Mouse (Mus musculus) myocyte (in vitro differentiated cells): Measurements from ENCODE around the gene Dgke. TPM values are rescaled to one million over a fixed set of nuclear protein-coding genes. Genes with fewer than 3 reads are reported as not detected.

Experiments
- H3K27me3 ChIP-seq: one replicate; pipeline ENCODE4 v1.6.1; 2011; ENCODE audit not compliant: control insufficient read depth, insufficient read depth, insufficient read length
- H3K36me3 ChIP-seq: one replicate; pipeline ENCODE4 v1.6.1; 2011; ENCODE audit not compliant: control insufficient read depth, insufficient read depth
- H3K4me2 ChIP-seq: one replicate; pipeline ENCODE4 v1.6.1; 2011; ENCODE audit warnings: low read depth, control low read depth
- H3K4me3 ChIP-seq: one replicate; pipeline ENCODE4 v1.5.1; 2011; ENCODE audit warnings: mild to moderate bottlenecking, control low read depth, moderate library complexity
- H3K79me2 ChIP-seq: one replicate; pipeline ENCODE4 v1.6.1; 2011; ENCODE audit not compliant: control insufficient read depth, insufficient read depth
- H3ac ChIP-seq: one replicate; pipeline ENCODE4 v1.6.1; 2011; ENCODE audit not compliant: control insufficient read depth, insufficient read length
- CEBPB ChIP-seq: IDR thresholded peaks from 2 replicates; pipeline ENCODE4 v1.6.1; 2011; ENCODE audit warnings: mild to moderate bottlenecking, moderate library complexity; ENCODE audit not compliant: poor library complexity, insufficient read depth, severe bottlenecking
- E2F4 ChIP-seq: IDR thresholded peaks from one replicate; pipeline ENCODE4 v1.6.1; 2011; ENCODE audit warnings: mild to moderate bottlenecking, control low read depth, moderate library complexity; ENCODE audit not compliant: insufficient read depth
- MAX ChIP-seq: IDR thresholded peaks from one replicate; pipeline ENCODE4 v1.6.1; 2011; ENCODE audit warnings: low read depth, mild to moderate bottlenecking, control low read depth
- MYOD1 ChIP-seq, 3 experiments: IDR thresholded peaks; one replicate each; pipeline ENCODE4 v1.6.1; 2011; ENCODE audit warnings: control low read depth in 2 of 3, low read depth in 2 of 3, mild to moderate bottlenecking in 2 of 3, moderate library complexity in 1 of 3; ENCODE audit not compliant: insufficient read length in 2 of 3, control insufficient read depth in 1 of 3
- MYOG ChIP-seq, 3 experiments: IDR thresholded peaks; one replicate each; pipeline ENCODE4 v1.6.1; 2011; ENCODE audit warnings: control low read depth in 2 of 3, low read depth in 2 of 3, mild to moderate bottlenecking in 2 of 3; ENCODE audit not compliant: insufficient read length in 2 of 3, control insufficient read depth in 1 of 3, insufficient read depth in 1 of 3
- POLR2A ChIP-seq: IDR thresholded peaks from one replicate; pipeline ENCODE4 v1.6.1; 2011; ENCODE audit warnings: low read depth, mild to moderate bottlenecking, control low read depth, moderate library complexity; ENCODE audit not compliant: insufficient read length
- POLR2AphosphoS2 ChIP-seq: IDR thresholded peaks from one replicate; pipeline ENCODE4 v1.6.1; 2011; ENCODE audit warnings: low read depth, control low read depth; ENCODE audit not compliant: insufficient read length
- REST ChIP-seq: IDR thresholded peaks from one replicate; pipeline ENCODE4 v1.6.1; 2011; ENCODE audit warnings: mild to moderate bottlenecking, control low read depth, moderate library complexity; ENCODE audit not compliant: insufficient read depth, insufficient read length
- SRF ChIP-seq: IDR thresholded peaks from one replicate; pipeline ENCODE4 v1.6.1; 2011; ENCODE audit warnings: low read depth; ENCODE audit not compliant: control insufficient read depth, insufficient read length
- TCF12 ChIP-seq: IDR thresholded peaks from one replicate; pipeline ENCODE4 v1.6.1; 2011; ENCODE audit warnings: mild to moderate bottlenecking, control low read depth; ENCODE audit not compliant: poor library complexity, insufficient read depth, severe bottlenecking
- TCF3 ChIP-seq: IDR thresholded peaks from one replicate; pipeline ENCODE4 v1.6.1; 2011; ENCODE audit warnings: low read depth, control low read depth; ENCODE audit not compliant: insufficient read length
- USF1 ChIP-seq: IDR thresholded peaks from one replicate; pipeline ENCODE4 v1.6.1; 2011; ENCODE audit warnings: low read depth, mild to moderate bottlenecking, control low read depth, moderate library complexity
- polyA plus RNA-seq: library from polyadenylated mRNA; unstranded; fragments of >200 nt; fragmentation: generic; extraction: Trizol; gene quantifications from one replicate; pipeline ENCODE4 v1.2.1, GENCODE M21; 2012; ENCODE audit warnings: missing spikeins

Gene Dgke
- polyA plus RNA-seq, 1 experiment = 1.5 TPM

GRCm38 (mm10) chr11:88989530-88989929 is 77.1 kb downstream of the Dgke start:
- Histone ChIP-seq H3K4me2 (no peak overlapping the region), H3K36me3 (no peaks in the 10 kb centered on the region), H3ac (no peak overlapping the region), H3K79me2 (no peaks in the 10 kb centered on the region), H3K4me3 (no peak overlapping the region), H3K27me3 (no peaks in the 10 kb centered on the region)
- TF ChIP-seq E2F4 (no peak), POLR2A (no peak), MAX (no peak), POLR2AphosphoS2 (no peak), USF1 (no peak), TCF3 (no peak), TCF12 (no peak), MYOG (IDR thresholded peaks at IDR 0.05; ENCODE audit: control insufficient read depth in 1 of 3, insufficient read depth in 1 of 3, insufficient read length in 2 of 3, low read depth in 2 of 3) (no peak), SRF (no peak), MYOD1 (IDR thresholded peaks at IDR 0.05; ENCODE audit: control insufficient read depth in 1 of 3, insufficient read length in 2 of 3, low read depth in 2 of 3) (no peak), CEBPB (no peak), REST (no peak)

DNA sequence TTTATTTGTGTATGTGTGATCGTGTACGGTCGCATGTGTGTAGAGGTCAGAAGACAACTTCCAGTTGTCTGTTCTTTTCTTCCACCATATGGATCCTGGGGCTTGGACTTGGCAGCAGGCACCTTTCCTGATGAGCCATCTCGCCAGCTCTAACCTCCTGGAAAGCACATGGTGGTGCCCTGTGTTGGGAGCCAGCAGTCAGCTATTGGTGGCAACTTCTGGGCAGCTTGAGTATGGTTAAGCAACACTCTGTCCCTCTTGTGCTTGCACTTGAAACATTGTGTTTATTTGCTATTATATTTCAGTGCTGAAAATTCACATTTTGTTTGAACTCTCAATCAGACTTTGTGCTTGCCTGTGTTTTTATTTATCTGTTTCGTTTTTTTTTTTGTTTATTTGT is 77.7 kb downstream of the Dgke start:
- Histone ChIP-seq H3K4me3 (no peak overlapping the region), H3ac (no peak overlapping the region), H3K27me3 (no peaks in the 10 kb centered on the region), H3K36me3 (no peaks in the 10 kb centered on the region), H3K79me2 (no peaks in the 10 kb centered on the region), H3K4me2 (no peak overlapping the region)
- TF ChIP-seq MAX (no peak), POLR2A (no peak), TCF3 (no peak), MYOG (IDR thresholded peaks at IDR 0.05; ENCODE audit: control insufficient read depth in 1 of 3, insufficient read depth in 1 of 3, insufficient read length in 2 of 3, low read depth in 2 of 3) (no peak), USF1 (no peak)

DNA sequence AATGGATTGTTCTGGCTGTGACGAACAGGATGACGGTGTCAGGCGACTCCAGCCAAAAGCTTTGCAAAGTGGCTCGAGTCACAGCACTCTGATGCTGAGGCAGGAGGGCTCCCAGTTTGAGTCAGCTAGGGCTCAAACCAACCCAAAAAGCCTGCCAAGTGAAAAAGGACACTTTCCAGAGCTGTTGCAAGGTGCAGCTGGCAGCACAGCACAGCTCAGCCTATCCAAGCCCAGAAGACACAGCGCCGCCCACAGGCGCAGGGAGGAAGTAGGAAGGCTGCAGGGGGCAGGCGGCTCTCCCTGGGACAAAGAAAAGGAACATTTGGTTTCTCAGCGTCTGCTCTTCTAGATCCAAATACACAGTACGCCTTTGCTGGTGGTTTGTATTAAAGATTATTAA is 80.0 kb downstream of the Dgke start:
- no peak for TF ChIP-seq TCF12
- no peak for TF ChIP-seq POLR2AphosphoS2
- TF ChIP-seq MYOG (IDR thresholded peaks at IDR 0.05; ENCODE audit: control insufficient read depth in 1 of 3, insufficient read depth in 1 of 3, insufficient read length in 2 of 3, low read depth in 2 of 3) = no peak
- no peak for TF ChIP-seq POLR2A
- TF ChIP-seq USF1 = no peak
- no peak for TF ChIP-seq REST
- no peak for TF ChIP-seq TCF3
- no peak for TF ChIP-seq CEBPB
- TF ChIP-seq MYOD1 (IDR thresholded peaks at IDR 0.05; ENCODE audit: control insufficient read depth in 1 of 3, insufficient read length in 2 of 3, low read depth in 2 of 3) = no peak
- TF ChIP-seq SRF = no peak
- no peak for TF ChIP-seq MAX
- no peak for TF ChIP-seq E2F4
- no peaks in the 10 kb centered on the region for H3K27me3 ChIP-seq
- no peaks in the 10 kb centered on the region for H3K79me2 ChIP-seq
- no peaks in the 10 kb centered on the region for H3K36me3 ChIP-seq
- H3ac ChIP-seq = no peak overlapping the region
- H3K4me2 ChIP-seq = no peak overlapping the region
- no peak overlapping the region for H3K4me3 ChIP-seq

Other genes with a start within 250 kb of the Dgke start
- 25.4 TPM for gene Akap1, start 202.3 kb downstream of the Dgke start, polyA plus RNA-seq
- gene Scpep1, start 111.4 kb downstream of the Dgke start, polyA plus RNA-seq = 172 TPM
- 0.19 TPM for gene Elobl, start 99.9 kb downstream of the Dgke start, polyA plus RNA-seq
- 3.1 TPM for gene Coil, start 96.6 kb downstream of the Dgke start, polyA plus RNA-seq
- gene Trim25, start 67.5 kb downstream of the Dgke start, polyA plus RNA-seq = 6.5 TPM
- gene Gm525, start 7.0 kb upstream of the Dgke start, polyA plus RNA-seq = not detected
- 3.7 TPM for gene Nog, start 235.5 kb upstream of the Dgke start, polyA plus RNA-seq